Mouse (Mus musculus) C2C12 (cell line): Measurements from ENCODE around the gene Cdr2l. TPM values are rescaled to one million over a fixed set of nuclear protein-coding genes. Genes with fewer than 3 reads are reported as not detected.

ENCODE experiments used
- H3K27me3 ChIP-seq: one replicate; pipeline ENCODE4 v1.6.1; 2011; ENCODE audit not compliant: control insufficient read depth, insufficient read depth, insufficient read length
- H3K36me3 ChIP-seq: one replicate; pipeline ENCODE4 v1.6.1; 2011; ENCODE audit not compliant: control insufficient read depth, insufficient read depth
- H3K4me3 ChIP-seq: one replicate; pipeline ENCODE4 v1.5.1; 2011; ENCODE audit warnings: mild to moderate bottlenecking, control low read depth; ENCODE audit not compliant: poor library complexity, insufficient read depth, severe bottlenecking
- H3K79me2 ChIP-seq: one replicate; pipeline ENCODE4 v1.6.1; 2011; ENCODE audit not compliant: control insufficient read depth, insufficient read depth
- H3K79me3 ChIP-seq: one replicate; pipeline ENCODE4 v1.6.1; 2011; ENCODE audit warnings: low read depth, control low read depth
- H3ac ChIP-seq: one replicate; pipeline ENCODE3; 2011; ENCODE audit warnings: low read depth; ENCODE audit not compliant: control insufficient read depth, insufficient read length
- CEBPB ChIP-seq: IDR thresholded peaks from one replicate; pipeline ENCODE4 v1.6.1; 2011; ENCODE audit warnings: low read depth, mild to moderate bottlenecking, control low read depth, moderate library complexity
- CTCF ChIP-seq: IDR thresholded peaks from one replicate; pipeline ENCODE4 v1.5.1; 2011; ENCODE audit not compliant: control insufficient read depth, insufficient read depth, insufficient read length
- FOSL1 ChIP-seq: IDR thresholded peaks from one replicate; pipeline ENCODE4 v1.8.0; 2011; ENCODE audit warnings: mild to moderate bottlenecking, low read length; ENCODE audit not compliant: poor library complexity, insufficient read depth, severe bottlenecking
- MAX ChIP-seq: IDR thresholded peaks from one replicate; pipeline ENCODE4 v1.6.1; 2011; ENCODE audit warnings: mild to moderate bottlenecking, control low read depth
- MYOD1 ChIP-seq: IDR thresholded peaks from one replicate; pipeline ENCODE4 v1.6.1; 2011; ENCODE audit warnings: low read depth; ENCODE audit not compliant: control insufficient read depth, insufficient read length
- MYOG ChIP-seq: IDR thresholded peaks from one replicate; pipeline ENCODE4 v1.6.1; 2011; ENCODE audit not compliant: control insufficient read depth, insufficient read length; ENCODE audit errors: extremely low read depth
- USF1 ChIP-seq: IDR thresholded peaks from one replicate; pipeline ENCODE4 v1.6.1; 2011; ENCODE audit warnings: low read depth, mild to moderate bottlenecking, control low read depth, moderate library complexity
- polyA plus RNA-seq: library from polyadenylated mRNA; unstranded; fragments of >200 nt; fragmentation: generic; extraction: Trizol; gene quantifications from one replicate; pipeline ENCODE4 v1.2.1, GENCODE M21; 2012; ENCODE audit warnings: missing spikeins

The Cdr2l gene
- polyA plus RNA-seq, 1 experiment = 23.2 TPM

- Histone ChIP-seq H3K79me3 (no peaks in the 10 kb centered on the region), H3K4me3 (no peak overlapping the region), H3K27me3 (no peaks in the 10 kb centered on the region), H3K36me3 (no peaks in the 10 kb centered on the region), H3ac (no peak overlapping the region), H3K79me2 (no peaks in the 10 kb centered on the region)
- TF ChIP-seq MAX (no peak), USF1 (peak; percentile 5), CEBPB (no peak), MYOG (no peak), CTCF (no peak), FOSL1 (no peak)
Observed at GRCm38 (mm10) chr11:115353375-115353774, 28.3 kb upstream of the Cdr2l start.

- TF ChIP-seq CTCF (peak; percentile 90), MYOG (no peak)
- Histone ChIP-seq H3K36me3 (no peaks in the 10 kb centered on the region), H3K79me2 (no peaks in the 10 kb centered on the region), H3K79me3 (no peaks in the 10 kb centered on the region), H3K27me3 (no peaks in the 10 kb centered on the region), H3K4me3 (no peak overlapping the region), H3ac (no peak overlapping the region)
Observed at GRCm38 (mm10) chr11:115354183-115354582, 27.5 kb upstream of the Cdr2l start.

- Histone ChIP-seq H3K27me3 (no peaks in the 10 kb centered on the region), H3K79me3 (no peaks in the 10 kb centered on the region), H3K4me3 (no peak overlapping the region), H3K79me2 (no peaks in the 10 kb centered on the region), H3K36me3 (no peaks in the 10 kb centered on the region), H3ac (no peak overlapping the region)
- TF ChIP-seq MYOG (no peak), CTCF (no peak), MYOD1 (no peak), MAX (no peak), CEBPB (no peak), FOSL1 (no peak), USF1 (no peak)
Observed at GRCm38 (mm10) chr11:115358468-115358867, 23.2 kb upstream of the Cdr2l start.

- Histone ChIP-seq H3K79me2 (no peaks in the 10 kb centered on the region), H3K36me3 (no peaks in the 10 kb centered on the region), H3ac (no peak overlapping the region), H3K4me3 (no peak overlapping the region), H3K79me3 (no peaks in the 10 kb centered on the region), H3K27me3 (no peaks in the 10 kb centered on the region)
- TF ChIP-seq MYOD1 (no peak), MAX (no peak), FOSL1 (no peak), CTCF (no peak), USF1 (no peak), CEBPB (no peak), MYOG (no peak)
Observed at GRCm38 (mm10) chr11:115359293-115359692, 22.4 kb upstream of the Cdr2l start.

GRCm38 (mm10) chr11:115359726-115360125 is 22.0 kb upstream of the Cdr2l start:
- H3K79me2 ChIP-seq = no peaks in the 10 kb centered on the region
- no peak overlapping the region for H3K4me3 ChIP-seq
- no peak overlapping the region for H3ac ChIP-seq
- no peaks in the 10 kb centered on the region for H3K36me3 ChIP-seq
- TF ChIP-seq CEBPB (no peak), USF1 (no peak), CTCF (no peak)
- H3K27me3 ChIP-seq = no peaks in the 10 kb centered on the region
- no peaks in the 10 kb centered on the region for H3K79me3 ChIP-seq

- no peak for TF ChIP-seq CEBPB
- TF ChIP-seq MAX = no peak
- TF ChIP-seq MYOD1 = no peak
- no peak for TF ChIP-seq USF1
- no peak for TF ChIP-seq FOSL1
- no peak for TF ChIP-seq CTCF
- TF ChIP-seq MYOG = no peak
- no peaks in the 10 kb centered on the region for H3K36me3 ChIP-seq
- no peak overlapping the region for H3K4me3 ChIP-seq
- no peaks in the 10 kb centered on the region for H3K79me2 ChIP-seq
- no peak overlapping the region for H3ac ChIP-seq
- H3K27me3 ChIP-seq = no peaks in the 10 kb centered on the region
- no peaks in the 10 kb centered on the region for H3K79me3 ChIP-seq
Observed at GRCm38 (mm10) chr11:115364136-115364535, 17.6 kb upstream of the Cdr2l start.
